Mouse (Mus musculus) CH12.LX (cell line): ENCODE data around the gene Spink8. TPM values are rescaled to one million over a fixed set of nuclear protein-coding genes. Genes with fewer than 3 reads are reported as not detected.

ENCODE experiments used
- DNase-seq: peaks from one replicate; pipeline ENCODE4 v3.0.0-alpha.2; 2013; ENCODE audit errors: extremely low read depth
- H3K27ac ChIP-seq: 2 replicates; pipeline ENCODE4 v1.5.1; 2012; ENCODE audit warnings: low read depth, mild to moderate bottlenecking, control low read depth, moderate library complexity; ENCODE audit not compliant: insufficient read depth
- H3K27me3 ChIP-seq: replicated peaks from 2 replicates; pipeline ENCODE3; 2012; ENCODE audit warnings: inconsistent platforms
- H3K36me3 ChIP-seq, 2 experiments: replicated peaks in 1 of 2; 2 replicates each; pipeline versions ENCODE3 to v1.6.1; 2012; ENCODE audit warnings: inconsistent platforms in 1 of 2, low read length in 1 of 2, mild to moderate bottlenecking in 1 of 2, mixed read lengths in 1 of 2, moderate library complexity in 1 of 2; ENCODE audit not compliant: control insufficient read depth in 1 of 2, insufficient read depth in 1 of 2
- H3K4me1 ChIP-seq, 2 experiments: 2 replicates each; pipeline ENCODE4 v1.6.1; 2012; ENCODE audit warnings: inconsistent platforms in 1 of 2, moderate library complexity in 1 of 2; ENCODE audit not compliant: insufficient read depth in 2 of 2, control insufficient read depth in 1 of 2
- H3K4me2 ChIP-seq: 2 replicates; pipeline ENCODE4 v1.6.1; 2012; ENCODE audit warnings: low read depth, mild to moderate bottlenecking, control low read depth; ENCODE audit not compliant: poor library complexity, insufficient read depth, severe bottlenecking
- H3K4me3 ChIP-seq, 3 experiments: fragments of 150-350 bp in 1 of 3; sonication (generic) in 1 of 3; replicated peaks in 1 of 3; 2 replicates each; pipeline versions ENCODE3 to v1.5.1; 2011 to 2012; ENCODE audit warnings: low read depth in 2 of 3, low read length in 2 of 3, mild to moderate bottlenecking in 2 of 3, moderate library complexity in 2 of 3, control low read depth in 1 of 3, improper control_type of control experiment in 1 of 3, inconsistent platforms in 1 of 3, mixed read lengths in 1 of 3; ENCODE audit not compliant: poor library complexity in 1 of 3
- H3K79me2 ChIP-seq: replicated peaks from 2 replicates; pipeline ENCODE4 v1.6.1; 2012; ENCODE audit warnings: mild to moderate bottlenecking, moderate library complexity; ENCODE audit not compliant: control insufficient read depth, poor library complexity, insufficient read depth, severe bottlenecking; ENCODE audit errors: extremely low read depth
- H3K9ac ChIP-seq: 2 replicates; pipeline ENCODE4 v1.6.1; 2012; ENCODE audit warnings: low read depth, mild to moderate bottlenecking, control low read depth, moderate library complexity; ENCODE audit not compliant: insufficient read depth
- H3K9me3 ChIP-seq: replicated peaks from 2 replicates; pipeline ENCODE3; 2012; ENCODE audit warnings: low read length, inconsistent platforms, mixed read lengths
- BHLHE40 ChIP-seq: IDR thresholded peaks from 2 replicates; pipeline ENCODE4 v1.6.1; 2011; ENCODE audit warnings: mild to moderate bottlenecking, low read depth, low read length, improper control_type of control experiment
- CHD2 ChIP-seq: IDR thresholded peaks from 2 replicates; pipeline ENCODE4 v1.6.1; 2011; ENCODE audit warnings: low read length, improper control_type of control experiment
- CTCF ChIP-seq, 2 experiments: IDR thresholded peaks in 1 of 2; conservative IDR thresholded peaks in 1 of 2; 2 replicates each; pipeline ENCODE4 v1.5.1; 2011 to 2012; ENCODE audit warnings: low read depth in 2 of 2, low read length in 2 of 2, improper control_type of control experiment in 1 of 2, inconsistent platforms in 1 of 2, mild to moderate bottlenecking in 1 of 2, moderate library complexity in 1 of 2
- EP300 ChIP-seq: IDR thresholded peaks from 2 replicates; pipeline ENCODE4 v1.6.1; 2011; ENCODE audit warnings: low read length, improper control_type of control experiment
- IRF4 ChIP-seq: IDR thresholded peaks from 2 replicates; pipeline ENCODE4 v1.6.1; 2014; ENCODE audit warnings: low read depth, mild to moderate bottlenecking, inconsistent platforms, low read length, improper control_type of control experiment
- JUN ChIP-seq: IDR thresholded peaks from 2 replicates; pipeline ENCODE4 v1.6.1; 2011; ENCODE audit warnings: low read depth, mild to moderate bottlenecking, low read length, improper control_type of control experiment, moderate library complexity; ENCODE audit not compliant: insufficient read depth
- JUND ChIP-seq: conservative IDR thresholded peaks from 2 replicates; pipeline ENCODE4 v1.6.1; 2011; ENCODE audit warnings: low read depth, low read length, improper control_type of control experiment
- MAX ChIP-seq: IDR thresholded peaks from 2 replicates; pipeline ENCODE4 v1.6.1; 2011; ENCODE audit warnings: low read length, improper control_type of control experiment
- MEF2A ChIP-seq: IDR thresholded peaks from 2 replicates; pipeline ENCODE4 v1.6.1; 2014; ENCODE audit warnings: low read depth, mild to moderate bottlenecking, inconsistent platforms, low read length, improper control_type of control experiment, borderline replicate concordance
- MYC ChIP-seq: IDR thresholded peaks from 2 replicates; pipeline ENCODE4 v1.6.1; 2011; ENCODE audit warnings: low read depth, mild to moderate bottlenecking, improper control_type of control experiment, low read length
- NELFE ChIP-seq: IDR thresholded peaks from 2 replicates; pipeline ENCODE4 v1.6.1; 2011; ENCODE audit warnings: low read depth, low read length, improper control_type of control experiment
- POLR2A ChIP-seq: IDR thresholded peaks from 2 replicates; pipeline ENCODE4 v1.6.1; 2011; ENCODE audit warnings: low read depth, mild to moderate bottlenecking, improper control_type of control experiment, low read length
- POLR2AphosphoS2 ChIP-seq: IDR thresholded peaks from 2 replicates; pipeline ENCODE4 v1.6.1; 2011; ENCODE audit warnings: low read depth, low read length, improper control_type of control experiment
- RCOR1 ChIP-seq: conservative IDR thresholded peaks from 2 replicates; pipeline ENCODE4 v1.6.1; 2012; ENCODE audit warnings: low read depth, mild to moderate bottlenecking, inconsistent platforms, low read length, improper control_type of control experiment
- ZMIZ1 ChIP-seq: IDR thresholded peaks from 2 replicates; pipeline ENCODE4 v1.6.1; 2012; ENCODE audit warnings: low read depth, mild to moderate bottlenecking, inconsistent platforms, low read length, improper control_type of control experiment
- ZNF384 ChIP-seq: IDR thresholded peaks from 2 replicates; pipeline ENCODE4 v1.6.1; 2012; ENCODE audit warnings: low read depth, low read length, improper control_type of control experiment, inconsistent platforms
- dilution Hi-C: fragments of 300-500 bp; cut with MboI; formaldehyde crosslinking; loops from 2 replicates; pipeline ENCODE4 v1.14.3; 2020; ENCODE audit warnings: low sequenced_read_pairs; ENCODE audit not compliant: extremely low pct_unique_long_range_greater_than_20kb, extremely low pct_ligation_motif_present
- in situ Hi-C: fragments of 300-500 bp; cut with MboI; formaldehyde crosslinking; loops from 3 replicates; pipeline ENCODE4 v1.14.3; 2019; ENCODE audit warnings: low sequenced_read_pairs, low pct_ligation_motif_present, low pct_unique_long_range_greater_than_20kb, mixed read lengths
- polyA plus RNA-seq: library from polyadenylated mRNA; unstranded; fragments of >175 nt; gene quantifications from 2 replicates; pipeline ENCODE4 v1.2.1, GENCODE M21; 2012; ENCODE audit warnings: low read depth; ENCODE audit not compliant: insufficient read length
- total RNA-seq, 2 experiments: library from RNA; depleted of rRNA; stranded (reverse); fragments of 300-350 nt in 1 of 2; fragments of >200 nt in 1 of 2; gene quantifications; 2 replicates each; pipeline ENCODE4 v1.2.3; 2012 to 2014

Spink8 gene
- total and polyA plus RNA-seq, 3 experiments = not detected

DNA sequence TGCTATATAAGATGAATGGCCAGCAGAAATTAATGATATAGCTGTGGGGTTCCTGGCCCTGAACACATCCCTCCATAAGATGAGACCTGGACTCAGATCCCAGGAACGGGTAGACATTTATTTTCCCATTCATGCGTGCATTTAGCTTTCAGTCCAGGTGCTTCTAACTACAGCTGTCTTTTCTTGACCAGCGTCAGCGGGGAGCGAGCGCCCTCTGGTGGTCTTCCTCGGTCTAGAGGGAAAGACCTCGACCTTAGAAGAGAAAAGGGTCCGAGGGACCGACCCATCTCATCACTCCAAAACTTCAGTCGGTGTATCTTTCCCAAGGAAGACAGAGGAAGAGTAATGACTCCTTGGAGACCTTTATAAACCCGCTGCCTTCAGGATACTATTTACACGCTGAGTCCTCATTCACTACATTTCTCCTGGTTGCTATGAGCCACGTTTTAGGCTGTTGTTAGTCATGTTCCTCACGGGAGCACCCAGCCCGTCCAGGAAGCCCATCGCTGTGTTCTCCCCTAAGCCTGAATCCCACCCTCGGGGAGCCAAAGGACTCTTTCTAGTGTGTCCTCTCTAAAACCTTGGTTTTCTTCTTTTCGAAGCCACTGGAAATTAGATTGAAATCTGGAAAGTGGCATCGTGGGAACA lies 50.4 kb downstream of the Spink8 start (continued):
- TF ChIP-seq CHD2 (no peak), NELFE (0 out of 2 replicates have a peak, but pooled peaks have one; percentile 18), ZNF384 (no peak), ZMIZ1 (no peak), RCOR1 (no peak), CTCF (conservative IDR thresholded peaks at IDR 0.05 in 1 of 2, IDR thresholded peaks at IDR 0.05 in 1 of 2; ENCODE audit: low read depth in 2 of 2, low read length in 2 of 2) (peak; percentile 85 to 95)

DNA sequence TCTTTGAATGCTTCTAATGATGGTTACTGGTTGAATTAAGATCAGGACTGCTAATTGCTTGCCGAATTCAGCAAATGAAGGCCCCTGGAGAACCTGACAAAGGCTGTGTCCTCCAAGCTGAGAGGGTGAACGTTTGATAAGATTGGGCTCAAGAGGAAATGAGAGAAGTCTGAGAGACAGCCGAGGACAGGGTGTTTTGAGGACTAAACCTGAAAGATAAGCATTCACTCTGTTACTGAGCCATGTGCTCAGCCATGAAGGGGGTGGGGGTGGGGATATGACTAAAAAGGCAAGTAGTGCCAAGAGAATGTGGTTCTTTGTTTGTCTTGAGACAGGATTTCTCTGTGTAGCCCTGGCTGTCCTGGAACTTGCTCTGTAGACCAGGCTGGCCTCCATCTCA lies 51.0 kb downstream of the Spink8 start:
- no peaks in the 10 kb centered on the region for H3K79me2 ChIP-seq
- in situ Hi-C loops = loop anchor here (25.0 kb wide), 1 partner anchor 176 kb away; no protein-coding TSS in a partner anchor
- H3K4me1 ChIP-seq = peaks cover 0 to 16% of the 10 kb centered on the region in 2 experiments; a peak in 2 of 4 replicates
- H3K4me3 ChIP-seq = peak overlapping the region in 1 of 3 experiments; percentile 26
- H3K4me2 ChIP-seq = peak overlapping the region; percentile 80
- H3K27me3 ChIP-seq = peaks cover 37% of the 10 kb centered on the region
- H3K9me3 ChIP-seq = no peaks in the 10 kb centered on the region
- dilution Hi-C loops = no loop called here
- H3K36me3 ChIP-seq = no peaks in the 10 kb centered on the region
- peak overlapping the region; percentile 29; the same call in 1 of the 2 replicates for H3K9ac ChIP-seq
- peak; percentile 56 for DNase-seq
- H3K27ac ChIP-seq = no peak overlapping the region
- TF ChIP-seq EP300 (peak; percentile 40; the same call in 1 of the 2 replicates), POLR2A (peak; percentile 13; the same call in 1 of the 2 replicates), MAX (peak; percentile 83), POLR2AphosphoS2 (no peak), IRF4 (peak; percentile 76; the same call in 1 of the 2 replicates), MYC (peak; percentile 93), CHD2 (peak; percentile 71; the same call in 1 of the 2 replicates), BHLHE40 (peak; percentile 9; the same call in 1 of the 2 replicates), JUND (no peak; the same call in 1 of the 2 replicates), ZNF384 (no peak)

GRCm38 (mm10) chr9:109866218-109866617 lies 54.1 kb downstream of the Spink8 start:
- Histone ChIP-seq H3K27me3 (peaks cover 25% of the 10 kb centered on the region), H3K79me2 (no peaks in the 10 kb centered on the region), H3K27ac (no peak overlapping the region), H3K9ac (no peak overlapping the region), H3K4me2 (no peak overlapping the region), H3K36me3 (no peaks in the 10 kb centered on the region), H3K4me3 (no peak overlapping the region), H3K4me1 (peaks cover 2 to 24% of the 10 kb centered on the region in 2 experiments; a peak in 3 of 4 replicates), H3K9me3 (no peaks in the 10 kb centered on the region)
- TF ChIP-seq JUN (no peak), MEF2A (no peak), CHD2 (no peak)
- in situ Hi-C loops = loop anchor here (25.0 kb wide), 1 partner anchor 179 kb away; no protein-coding TSS in a partner anchor
- dilution Hi-C loops = no loop called here
- no peak for DNase-seq
